Mouse (Mus musculus): Measurements from ENCODE around the gene Ppp2r5e.
A peak's percentile ranks its signal among the peaks of the same experiment; 100 is the strongest.
"Not testable (repeated sequence)": the region's sequence is repeated elsewhere in the genome, so short reads cannot be mapped to it uniquely, and the experiment has no call there.

Gene Ppp2r5e

GRCm38 (mm10) chr12:75486568-75487286, 109.3 kb downstream of the Ppp2r5e start:
- no peak for DNase-seq (ENCODE audit: low read depth)

GRCm38 (mm10) chr12:75482781-75483180, 113.3 kb downstream of the Ppp2r5e start:
- no peak for DNase-seq (ENCODE audit: low read depth)

GRCm38 (mm10) chr12:75482015-75482414, 114.0 kb downstream of the Ppp2r5e start:
- no peak for DNase-seq (ENCODE audit: low read depth)

GRCm38 (mm10) chr12:75480031-75480430, 116.0 kb downstream of the Ppp2r5e start:
- no peak for DNase-seq (ENCODE audit: low read depth)

GRCm38 (mm10) chr12:75479375-75479898, 116.6 kb downstream of the Ppp2r5e start:
- DNase-seq (ENCODE audit: low read depth) = no peak

- no peak for DNase-seq (ENCODE audit: low read depth)
These were observed 117.4 kb downstream of the Ppp2r5e start for GRCm38 (mm10) chr12:75478596-75478995.

GRCm38 (mm10) chr12:75478117-75478516, 117.9 kb downstream of the Ppp2r5e start:
- DNase-seq (ENCODE audit: low read depth) = no peak

- DNase-seq (ENCODE audit: low read depth) = no peak
These were observed 123.0 kb downstream of the Ppp2r5e start for GRCm38 (mm10) chr12:75473021-75473420.

- no peak for DNase-seq (ENCODE audit: low read depth)
These were observed 123.9 kb downstream of the Ppp2r5e start for GRCm38 (mm10) chr12:75472107-75472506.

GRCm38 (mm10) chr12:75467814-75468213, 128.2 kb downstream of the Ppp2r5e start:
- no peak for DNase-seq (ENCODE audit: low read depth)

- DNase-seq (ENCODE audit: low read depth) = no peak
These were observed 128.9 kb downstream of the Ppp2r5e start for GRCm38 (mm10) chr12:75467127-75467526.

GRCm38 (mm10) chr12:75466206-75466605, 129.8 kb downstream of the Ppp2r5e start:
- no peak for DNase-seq (ENCODE audit: low read depth)

- DNase-seq (ENCODE audit: low read depth) = peak; percentile 34
These were observed 131.9 kb downstream of the Ppp2r5e start for GRCm38 (mm10) chr12:75464016-75464769.

- DNase-seq (ENCODE audit: low read depth) = no peak
These were observed 135.5 kb downstream of the Ppp2r5e start for GRCm38 (mm10) chr12:75460561-75460960.

- no peak for DNase-seq (ENCODE audit: low read depth)
These were observed 136.4 kb downstream of the Ppp2r5e start for GRCm38 (mm10) chr12:75459656-75460055.

- no peak for DNase-seq (ENCODE audit: low read depth)
These were observed 142.6 kb downstream of the Ppp2r5e start for GRCm38 (mm10) chr12:75453441-75453840.

GRCm38 (mm10) chr12:75453027-75453426, 143.0 kb downstream of the Ppp2r5e start:
- peak; percentile 23 for DNase-seq (ENCODE audit: low read depth)

GRCm38 (mm10) chr12:75450592-75450991, 145.5 kb downstream of the Ppp2r5e start:
- DNase-seq (ENCODE audit: low read depth) = no peak

- DNase-seq (ENCODE audit: low read depth) = peak; percentile 66
These were observed 146.0 kb downstream of the Ppp2r5e start for GRCm38 (mm10) chr12:75450011-75450410.

- peak; percentile 70 for DNase-seq (ENCODE audit: low read depth)
These were observed 146.5 kb downstream of the Ppp2r5e start for GRCm38 (mm10) chr12:75449475-75449966.

- no peak for DNase-seq (ENCODE audit: low read depth)
These were observed 147.1 kb downstream of the Ppp2r5e start for GRCm38 (mm10) chr12:75448921-75449320.

GRCm38 (mm10) chr12:75446245-75446644, 149.8 kb downstream of the Ppp2r5e start:
- DNase-seq (ENCODE audit: low read depth) = no peak

- not testable (repeated sequence) for DNase-seq (ENCODE audit: low read depth)
These were observed 163.6 kb downstream of the Ppp2r5e start for GRCm38 (mm10) chr12:75432400-75432799.
